Mouse (Mus musculus): ENCODE results near the gene Krr1. TPM values are rescaled to one million over a fixed set of nuclear protein-coding genes. Genes with fewer than 3 reads are reported as not detected.
"Not testable (repeated sequence)": the region's sequence is repeated elsewhere in the genome, so short reads cannot be mapped to it uniquely, and the experiment has no call there.

Krr1 gene
- polyA plus RNA-seq, 1 experiment from 2014 or later: 36.8 TPM

GRCm38 (mm10) chr10:112028689-112029088, 56.2 kb downstream of the Krr1 start:
- not testable (repeated sequence) for H3K4me1 ChIP-seq (ENCODE audit: control insufficient read depth, insufficient read depth, low read length); H3K9me3 ChIP-seq (ENCODE audit: control insufficient read depth, low read length); ATAC-seq (ENCODE audit: low read depth); H3K4me2 ChIP-seq (ENCODE audit: low read depth, low read length); H3K27ac ChIP-seq (ENCODE audit: low read depth, low read length); H3K36me3 ChIP-seq (ENCODE audit: control insufficient read depth, insufficient read depth, low read length); H3K9ac ChIP-seq (replicated peaks; ENCODE audit: low read depth, low read length); H3K27me3 ChIP-seq (ENCODE audit: control insufficient read depth, insufficient read depth, low read length); H3K4me3 ChIP-seq (ENCODE audit: low read depth, low read length)
- 72% methylated on average over 3 of the region's 3 CpGs for WGBS

Other genes with a start within 250 kb of the Krr1 start
- gene Glipr1, start 30.0 kb downstream of the Krr1 start, polyA plus RNA-seq (2014; fragmentation: Nextera tagmentation; extraction: Ambion mirVana): 0.91 and 1.2 TPM in 2 replicates
- gene Glipr1l1, start 87.5 kb downstream of the Krr1 start, polyA plus RNA-seq (2014; fragmentation: Nextera tagmentation; extraction: Ambion mirVana): not detected in 2 replicates
- not detected in 2 replicates for gene Glipr1l2, start 110.7 kb downstream of the Krr1 start, polyA plus RNA-seq (2014; fragmentation: Nextera tagmentation; extraction: Ambion mirVana)
- gene Glipr1l3, start 187.7 kb downstream of the Krr1 start, polyA plus RNA-seq (2014; fragmentation: Nextera tagmentation; extraction: Ambion mirVana): 0.31 TPM in 1 of 2 replicates, not detected in the other
- gene Caps2, start 191.0 kb downstream of the Krr1 start, polyA plus RNA-seq (2014; fragmentation: Nextera tagmentation; extraction: Ambion mirVana): 0.81 and 1.0 TPM in 2 replicates

Measured in neural tube, embryonic 14.5 days (tissue).